Mouse (Mus musculus): ENCODE data around the gene Ldb3. TPM values are rescaled to one million over a fixed set of nuclear protein-coding genes. Genes with fewer than 3 reads are reported as not detected.

Gene Ldb3
- polyA plus RNA-seq, 1 experiment = 0.83 TPM

DNA sequence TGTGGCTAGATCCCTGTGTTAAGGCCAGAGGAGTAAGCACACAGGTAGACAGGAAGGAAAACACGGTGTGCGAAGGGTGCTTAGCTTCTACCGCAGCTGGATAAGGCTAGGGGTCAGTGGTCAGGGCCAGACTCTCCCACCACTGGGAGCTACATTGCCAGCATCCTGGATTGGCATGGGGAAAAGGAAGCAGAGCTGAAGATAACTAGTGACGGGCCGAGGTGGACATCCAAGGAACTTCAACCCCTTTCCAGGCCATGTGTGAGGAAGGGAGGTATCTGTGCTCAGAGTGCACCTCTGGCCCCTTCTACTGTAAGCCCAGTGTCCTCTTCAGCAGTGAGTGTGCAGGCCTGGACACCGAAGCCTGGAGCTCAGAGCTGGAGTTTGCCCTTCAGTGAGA lies 35.0 kb downstream of the Ldb3 start:
- no peak for DNase-seq (ENCODE audit: low read depth)
- TF ChIP-seq POLR2A (IDR thresholded peaks at IDR 0.05; ENCODE audit: borderline replicate concordance, extremely low read depth, insufficient read depth, insufficient read length, poor library complexity, severe bottlenecking) (no peak), CTCF (IDR thresholded peaks at IDR 0.05; ENCODE audit: borderline replicate concordance, extremely low read depth, insufficient read depth, insufficient read length) (no peak)

DNA sequence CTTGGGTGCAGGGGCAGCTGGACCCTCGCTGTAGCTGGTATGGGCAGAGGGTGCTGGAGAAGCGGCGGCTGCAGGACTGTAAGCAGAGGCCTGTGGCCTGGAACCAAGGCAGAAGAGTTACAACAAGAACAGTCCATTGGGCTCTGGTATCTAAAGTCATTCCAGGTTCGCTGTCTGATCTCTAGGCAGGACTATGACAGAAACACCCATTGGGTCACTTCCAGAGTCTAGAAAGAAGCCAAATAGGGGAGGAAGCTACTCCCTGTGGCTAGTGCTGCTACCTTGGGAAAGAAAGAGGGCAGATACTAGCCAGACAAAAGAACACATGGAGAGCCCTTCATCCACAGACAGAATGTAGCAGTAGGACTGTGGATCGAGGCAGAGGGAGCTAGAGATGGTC lies 36.3 kb downstream of the Ldb3 start:
- no peak for TF ChIP-seq CTCF (IDR thresholded peaks at IDR 0.05; ENCODE audit: borderline replicate concordance, extremely low read depth, insufficient read depth, insufficient read length)
- TF ChIP-seq POLR2A (IDR thresholded peaks at IDR 0.05; ENCODE audit: borderline replicate concordance, extremely low read depth, insufficient read depth, insufficient read length, poor library complexity, severe bottlenecking) = no peak

DNA sequence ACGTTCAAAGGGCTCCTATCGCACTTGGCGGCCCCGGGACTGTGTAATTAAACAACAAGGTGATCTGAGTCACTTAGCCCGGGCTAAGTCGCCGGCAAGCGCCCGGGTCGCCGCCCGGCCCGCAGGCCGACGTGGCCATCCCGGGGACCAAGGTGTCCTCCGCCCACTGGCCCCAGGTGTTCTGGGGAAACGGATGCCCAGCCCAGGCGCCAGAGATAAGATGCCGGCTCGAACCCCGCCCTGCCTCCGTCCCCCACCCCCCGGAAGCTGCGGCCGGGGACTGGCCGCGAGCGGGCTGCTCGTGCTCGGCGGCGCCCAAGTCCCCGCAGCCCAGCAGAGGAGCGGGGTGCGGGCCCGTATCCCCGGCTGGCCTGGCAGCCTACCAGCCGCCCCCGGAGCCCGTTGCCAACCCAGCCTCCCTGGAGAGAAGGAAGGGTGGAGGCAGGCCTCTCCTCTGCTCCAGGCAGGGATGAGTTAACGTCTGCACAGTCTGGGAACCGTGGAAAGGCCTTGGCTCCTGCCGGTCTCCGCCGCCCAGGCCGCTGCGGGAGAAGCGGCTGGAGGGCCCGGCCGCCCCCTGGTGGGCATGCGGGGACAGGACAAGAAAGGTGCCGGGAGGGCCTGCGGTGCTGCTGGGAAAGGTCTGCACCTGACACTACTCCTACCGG lies 39.3 kb downstream of the Ldb3 start:
- DNase-seq (ENCODE audit: low read depth) = peak; percentile 95
- TF ChIP-seq POLR2A (IDR thresholded peaks at IDR 0.05; ENCODE audit: borderline replicate concordance, extremely low read depth, insufficient read depth, insufficient read length, poor library complexity, severe bottlenecking) (peak; percentile 6; the same call in 1 of the 2 replicates), CTCF (IDR thresholded peaks at IDR 0.05; ENCODE audit: borderline replicate concordance, extremely low read depth, insufficient read depth, insufficient read length) (peak; percentile 86)

More for the DNA sequence above, 36.3 kb downstream of the Ldb3 start:
- no peak for DNase-seq (ENCODE audit: low read depth)

- no peak for TF ChIP-seq CTCF (IDR thresholded peaks at IDR 0.05; ENCODE audit: borderline replicate concordance, extremely low read depth, insufficient read depth, insufficient read length)
- TF ChIP-seq POLR2A (IDR thresholded peaks at IDR 0.05; ENCODE audit: borderline replicate concordance, extremely low read depth, insufficient read depth, insufficient read length, poor library complexity, severe bottlenecking) = peak; percentile 11; the same call in 1 of the 2 replicates
- DNase-seq (ENCODE audit: low read depth) = peak; percentile 79
Observed at GRCm38 (mm10) chr14:34548391-34549001, 40.0 kb downstream of the Ldb3 start.

DNA sequence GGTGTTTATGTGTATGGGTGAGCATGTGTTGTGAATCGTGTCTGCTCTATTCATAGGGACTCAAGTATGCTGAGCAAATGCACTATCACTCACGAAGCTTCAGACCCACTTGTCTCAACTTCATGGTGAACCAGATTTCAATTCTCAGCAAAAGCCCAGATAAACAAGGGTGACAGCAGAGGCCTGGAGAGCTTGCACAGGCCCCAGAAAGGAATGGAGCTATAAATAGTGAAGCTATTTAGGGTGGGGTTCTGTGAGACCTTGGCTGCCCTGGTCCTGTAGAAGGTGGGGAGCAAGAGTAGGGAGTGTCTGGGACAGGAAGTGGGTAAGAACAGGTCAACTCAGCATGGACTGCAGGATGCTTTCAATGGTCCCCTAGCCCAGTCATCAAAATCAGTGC lies 43.9 kb downstream of the Ldb3 start:
- TF ChIP-seq CTCF (IDR thresholded peaks at IDR 0.05; ENCODE audit: borderline replicate concordance, extremely low read depth, insufficient read depth, insufficient read length) = no peak
- TF ChIP-seq POLR2A (IDR thresholded peaks at IDR 0.05; ENCODE audit: borderline replicate concordance, extremely low read depth, insufficient read depth, insufficient read length, poor library complexity, severe bottlenecking) = no peak
- DNase-seq (ENCODE audit: low read depth) = no peak

GRCm38 (mm10) chr14:34544001-34544400 lies 44.5 kb downstream of the Ldb3 start:
- DNase-seq (ENCODE audit: low read depth) = no peak
- TF ChIP-seq POLR2A (IDR thresholded peaks at IDR 0.05; ENCODE audit: borderline replicate concordance, extremely low read depth, insufficient read depth, insufficient read length, poor library complexity, severe bottlenecking) = no peak
- TF ChIP-seq CTCF (IDR thresholded peaks at IDR 0.05; ENCODE audit: borderline replicate concordance, extremely low read depth, insufficient read depth, insufficient read length) = no peak

DNA sequence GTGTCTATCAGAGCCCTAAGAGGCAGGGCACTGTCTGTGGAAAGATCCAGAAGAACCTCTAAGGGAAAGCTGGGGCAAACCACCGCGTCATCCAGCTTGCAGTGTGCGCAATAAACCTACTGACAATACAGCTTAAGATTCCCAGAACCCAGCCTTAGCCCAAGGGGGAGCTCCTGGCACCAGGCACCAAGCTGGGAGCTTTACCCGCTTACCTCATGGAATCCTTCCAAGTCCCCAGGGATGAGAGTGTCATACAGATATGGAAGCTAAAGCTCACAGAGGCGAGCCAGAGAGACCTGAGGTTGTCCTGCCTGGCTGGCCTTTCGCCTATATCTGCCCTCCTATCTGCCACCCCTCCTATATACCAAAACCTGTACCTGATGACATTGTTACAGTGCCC lies 44.9 kb downstream of the Ldb3 start:
- no peak for TF ChIP-seq POLR2A (IDR thresholded peaks at IDR 0.05; ENCODE audit: borderline replicate concordance, extremely low read depth, insufficient read depth, insufficient read length, poor library complexity, severe bottlenecking)
- TF ChIP-seq CTCF (IDR thresholded peaks at IDR 0.05; ENCODE audit: borderline replicate concordance, extremely low read depth, insufficient read depth, insufficient read length) = no peak
- no peak for DNase-seq (ENCODE audit: low read depth)

DNA sequence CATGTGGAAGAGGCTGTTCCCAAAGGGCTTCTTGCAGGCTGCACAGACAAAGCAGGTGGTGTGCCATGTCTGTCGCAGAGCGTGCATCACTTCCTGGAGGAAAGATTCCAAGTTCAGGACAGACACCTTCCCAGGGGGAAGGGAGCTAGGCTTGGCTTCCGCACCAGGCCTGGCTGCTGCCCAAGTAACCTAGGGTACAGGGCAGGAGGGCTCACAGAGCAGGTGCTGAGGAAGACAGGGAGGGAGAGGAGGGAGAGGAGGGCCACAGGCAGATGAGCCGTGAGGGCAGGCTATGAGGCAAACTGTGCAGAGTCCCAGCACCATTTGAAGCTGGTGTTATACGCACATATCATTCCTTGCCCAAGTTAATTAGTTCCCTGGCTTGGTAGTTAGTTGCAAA lies 46.6 kb downstream of the Ldb3 start:
- DNase-seq (ENCODE audit: low read depth) = peak; percentile 20
- TF ChIP-seq POLR2A (IDR thresholded peaks at IDR 0.05; ENCODE audit: borderline replicate concordance, extremely low read depth, insufficient read depth, insufficient read length, poor library complexity, severe bottlenecking) (no peak), CTCF (IDR thresholded peaks at IDR 0.05; ENCODE audit: borderline replicate concordance, extremely low read depth, insufficient read depth, insufficient read length) (no peak)

DNA sequence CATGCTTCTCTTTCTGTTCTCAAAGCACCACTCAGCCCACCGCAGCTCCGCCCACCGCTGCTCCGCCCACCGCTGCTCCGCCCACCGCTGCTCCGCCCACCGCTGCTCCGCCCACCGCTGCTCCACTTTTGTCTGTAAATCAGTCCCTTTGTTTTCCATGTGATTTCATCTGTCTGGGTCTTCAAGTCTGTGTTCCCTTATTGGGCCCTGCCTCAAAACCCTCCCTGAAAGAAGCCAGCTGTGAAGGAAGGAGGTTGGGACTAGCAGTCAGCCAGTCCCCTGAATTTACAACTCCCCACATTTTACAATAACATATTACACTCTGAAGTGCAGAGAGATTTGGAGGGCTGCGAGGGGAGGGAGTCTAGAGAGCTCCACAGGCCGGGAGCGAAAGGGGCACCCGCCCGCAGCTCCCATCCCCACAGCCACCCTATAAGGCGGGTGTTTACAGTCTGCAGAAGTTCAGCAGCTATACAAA lies 47.8 kb downstream of the Ldb3 start:
- peak; percentile 39 for DNase-seq (ENCODE audit: low read depth)
- TF ChIP-seq POLR2A (IDR thresholded peaks at IDR 0.05; ENCODE audit: borderline replicate concordance, extremely low read depth, insufficient read depth, insufficient read length, poor library complexity, severe bottlenecking) = no peak
- no peak for TF ChIP-seq CTCF (IDR thresholded peaks at IDR 0.05; ENCODE audit: borderline replicate concordance, extremely low read depth, insufficient read depth, insufficient read length)

GRCm38 (mm10) chr14:34535883-34536282 lies 52.6 kb downstream of the Ldb3 start:
- TF ChIP-seq CTCF (IDR thresholded peaks at IDR 0.05; ENCODE audit: borderline replicate concordance, extremely low read depth, insufficient read depth, insufficient read length) (no peak), POLR2A (IDR thresholded peaks at IDR 0.05; ENCODE audit: borderline replicate concordance, extremely low read depth, insufficient read depth, insufficient read length, poor library complexity, severe bottlenecking) (no peak)
- no peak for DNase-seq (ENCODE audit: low read depth)

GRCm38 (mm10) chr14:34533537-34533936 lies 54.9 kb downstream of the Ldb3 start:
- DNase-seq (ENCODE audit: low read depth) = no peak
- TF ChIP-seq CTCF (IDR thresholded peaks at IDR 0.05; ENCODE audit: borderline replicate concordance, extremely low read depth, insufficient read depth, insufficient read length) (no peak), POLR2A (IDR thresholded peaks at IDR 0.05; ENCODE audit: borderline replicate concordance, extremely low read depth, insufficient read depth, insufficient read length, poor library complexity, severe bottlenecking) (no peak)

GRCm38 (mm10) chr14:34532536-34532935 lies 55.9 kb downstream of the Ldb3 start:
- DNase-seq (ENCODE audit: low read depth) = no peak
- no peak for TF ChIP-seq POLR2A (IDR thresholded peaks at IDR 0.05; ENCODE audit: borderline replicate concordance, extremely low read depth, insufficient read depth, insufficient read length, poor library complexity, severe bottlenecking)
- no peak for TF ChIP-seq CTCF (IDR thresholded peaks at IDR 0.05; ENCODE audit: borderline replicate concordance, extremely low read depth, insufficient read depth, insufficient read length)

Measured in brain, embryonic 14.5 days (tissue).